Mouse (Mus musculus) brain, embryonic 14.5 days (tissue): ENCODE data around the gene Ankdd1b.

ENCODE experiments used
- CTCF ChIP-seq: fragments of 200-500 bp; IDR thresholded peaks from 2 replicates; pipeline ENCODE4 v1.5.1; 2012; ENCODE audit warnings: inconsistent platforms, mild to moderate bottlenecking, moderate library complexity, borderline replicate concordance; ENCODE audit not compliant: insufficient read depth, insufficient read length; ENCODE audit errors: extremely low read depth
- POLR2A ChIP-seq: fragments of 200-500 bp; IDR thresholded peaks from 2 replicates; pipeline ENCODE4 v1.6.1; 2012; ENCODE audit warnings: mild to moderate bottlenecking, inconsistent platforms, borderline replicate concordance; ENCODE audit not compliant: poor library complexity, insufficient read depth, insufficient read length, severe bottlenecking; ENCODE audit errors: extremely low read depth

DNA sequence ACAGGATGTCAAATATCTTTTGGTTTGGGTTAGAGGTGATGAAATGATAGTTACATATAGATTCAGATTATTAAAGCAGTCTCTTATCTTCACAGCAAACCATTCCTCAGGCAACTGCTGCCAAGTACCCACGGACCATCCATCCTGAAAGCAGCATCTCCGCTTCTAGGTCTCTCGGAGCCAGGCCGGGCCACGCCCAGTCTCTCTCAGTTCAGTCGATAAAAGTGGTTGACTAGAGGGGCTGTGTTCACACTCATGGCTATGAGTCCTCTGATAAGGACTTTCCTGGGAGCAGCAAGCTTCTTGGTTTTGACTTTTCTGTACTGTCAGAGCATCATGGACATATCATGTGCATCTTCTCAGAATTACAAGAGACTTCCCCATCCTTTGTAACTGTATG is 56.6 kb downstream of the Ankdd1b start:
- TF ChIP-seq POLR2A = no peak
- TF ChIP-seq CTCF = no peak
